Mouse (Mus musculus) embryonic fibroblast, embryonic 13.5 days (primary cell): Measurements from ENCODE around the gene Plcl1. TPM values are rescaled to one million over a fixed set of nuclear protein-coding genes. Genes with fewer than 3 reads are reported as not detected.
A peak's percentile ranks its signal among the peaks of the same experiment; 100 is the strongest.

ENCODE experiments used
- H3K27ac ChIP-seq: 2 replicates; pipeline ENCODE4 v1.5.1; 2012; ENCODE audit warnings: low read length, control low read depth, inconsistent platforms; ENCODE audit not compliant: insufficient read depth
- H3K4me1 ChIP-seq: 2 replicates; pipeline ENCODE4 v1.6.1; 2011; ENCODE audit warnings: low read length; ENCODE audit not compliant: control insufficient read depth, insufficient read depth
- H3K4me3 ChIP-seq: 2 replicates; pipeline ENCODE4 v1.5.1; 2011; ENCODE audit warnings: mild to moderate bottlenecking, control low read depth, low read length; ENCODE audit not compliant: insufficient read depth
- CTCF ChIP-seq: IDR thresholded peaks from 2 replicates; pipeline ENCODE4 v1.5.1; 2011; ENCODE audit warnings: mild to moderate bottlenecking, control low read depth, low read length, moderate library complexity, borderline replicate concordance; ENCODE audit not compliant: insufficient read depth
- POLR2A ChIP-seq: IDR thresholded peaks from 2 replicates; pipeline ENCODE4 v1.6.1; 2011; ENCODE audit warnings: low read depth, mild to moderate bottlenecking, control low read depth, low read length, moderate library complexity
- polyA plus RNA-seq: library from polyadenylated mRNA; stranded (reverse); fragments of >200 nt; gene quantifications from 2 replicates; pipeline ENCODE4 v1.2.4, GENCODE M21; 2011; ENCODE audit warnings: low read depth; ENCODE audit not compliant: missing spikeins, insufficient read length

The Plcl1 gene
- polyA plus RNA-seq, 1 experiment, result 10.9 TPM

GRCm38 (mm10) chr1:55749770-55750169, 344.0 kb downstream of the Plcl1 start:
- Histone ChIP-seq H3K4me1 (no peaks in the 10 kb centered on the region), H3K27ac (no peak overlapping the region), H3K4me3 (no peak overlapping the region)
- TF ChIP-seq POLR2A (no peak), CTCF (no peak)

- Histone ChIP-seq H3K4me3 (no peak overlapping the region), H3K27ac (no peak overlapping the region), H3K4me1 (no peaks in the 10 kb centered on the region)
- peak; percentile 84; the same call in 1 of the 2 replicates for TF ChIP-seq CTCF
- no peak for TF ChIP-seq POLR2A
Observed at GRCm38 (mm10) chr1:55755742-55756141, 350.0 kb downstream of the Plcl1 start.

- no peak overlapping the region for H3K4me3 ChIP-seq
- H3K4me1 ChIP-seq, result no peaks in the 10 kb centered on the region
- H3K27ac ChIP-seq, result no peak overlapping the region
- TF ChIP-seq POLR2A (no peak), CTCF (no peak)
Observed at GRCm38 (mm10) chr1:55762284-55762683, 356.6 kb downstream of the Plcl1 start.

- H3K4me3 ChIP-seq, result no peak overlapping the region
- H3K27ac ChIP-seq, result no peak overlapping the region
- H3K4me1 ChIP-seq, result no peaks in the 10 kb centered on the region
- TF ChIP-seq CTCF, result no peak
Observed at GRCm38 (mm10) chr1:55763171-55763570, 357.4 kb downstream of the Plcl1 start.

- H3K27ac ChIP-seq, result no peak overlapping the region
- TF ChIP-seq CTCF (no peak), POLR2A (no peak)
- no peaks in the 10 kb centered on the region for H3K4me1 ChIP-seq
- no peak overlapping the region for H3K4me3 ChIP-seq
Observed at GRCm38 (mm10) chr1:55766743-55767142, 361.0 kb downstream of the Plcl1 start.

GRCm38 (mm10) chr1:55770072-55770785, 364.5 kb downstream of the Plcl1 start:
- no peak overlapping the region for H3K27ac ChIP-seq
- TF ChIP-seq POLR2A, result no peak
- TF ChIP-seq CTCF, result no peak
- no peak overlapping the region for H3K4me3 ChIP-seq
- H3K4me1 ChIP-seq, result no peaks in the 10 kb centered on the region

GRCm38 (mm10) chr1:55792817-55793216, 387.1 kb downstream of the Plcl1 start:
- H3K4me1 ChIP-seq, result no peaks in the 10 kb centered on the region
- no peak overlapping the region for H3K27ac ChIP-seq
- no peak overlapping the region for H3K4me3 ChIP-seq
- TF ChIP-seq CTCF, result no peak
- TF ChIP-seq POLR2A, result no peak

Other genes starting within 250 kb of the Plcl1 start
- gene Rftn2, start 179.1 kb upstream of the Plcl1 start, polyA plus RNA-seq, result 10.4 and 14.3 TPM in 2 replicates
- gene Mars2, start 168.7 kb upstream of the Plcl1 start, polyA plus RNA-seq, result 3.4 and 3.5 TPM in 2 replicates
- not detected in 2 replicates for gene Boll, start 42.5 kb upstream of the Plcl1 start, polyA plus RNA-seq